Mouse (Mus musculus) cerebellum, adult (tissue): ENCODE measurements around the gene Stk38.
"Not testable (repeated sequence)": the region's sequence is repeated elsewhere in the genome, so short reads cannot be mapped to it uniquely, and the experiment has no call there.

Experiments used
- ATAC-seq: cut with Nextera tagmentation; 2 replicates; pipeline ENCODE4 v1.9.2; 2017; ENCODE audit warnings: mild to moderate bottlenecking, moderate library complexity, mixed read lengths; ENCODE audit not compliant: insufficient number of reproducible peaks, low FRiP score, low TSS enrichment

Gene Stk38

GRCm38 (mm10) chr17:29015638-29016037 is 7.8 kb upstream of the Stk38 start:
- no peak for ATAC-seq

GRCm38 (mm10) chr17:29014235-29014634 is 6.4 kb upstream of the Stk38 start:
- ATAC-seq = no peak

- ATAC-seq = no peak
These were observed 1.4 kb upstream of the Stk38 start for GRCm38 (mm10) chr17:29009181-29009580.

- no peak for ATAC-seq
These were observed 493 bp upstream of the Stk38 start for GRCm38 (mm10) chr17:29008326-29008650.

- no peak; the same call in none of the 2 replicates for ATAC-seq
These were observed 553 bp downstream of the Stk38 start for GRCm38 (mm10) chr17:29007243-29007640.

- no peak for ATAC-seq
These were observed 983 bp downstream of the Stk38 start for GRCm38 (mm10) chr17:29006812-29007211.

- no peak for ATAC-seq
These were observed 2.8 kb downstream of the Stk38 start for GRCm38 (mm10) chr17:29005002-29005401.

- ATAC-seq = no peak
These were observed 4.1 kb downstream of the Stk38 start for GRCm38 (mm10) chr17:29003740-29004139.

- ATAC-seq = no peak
These were observed 7.3 kb downstream of the Stk38 start for GRCm38 (mm10) chr17:29000465-29000864.

- ATAC-seq = no peak
These were observed 13.2 kb downstream of the Stk38 start for GRCm38 (mm10) chr17:28994615-28995014.

- not testable (repeated sequence) for ATAC-seq
These were observed 14.8 kb downstream of the Stk38 start for GRCm38 (mm10) chr17:28993004-28993403.

GRCm38 (mm10) chr17:28992105-28992504 is 15.7 kb downstream of the Stk38 start:
- ATAC-seq = no peak

GRCm38 (mm10) chr17:28991286-28991685 is 16.5 kb downstream of the Stk38 start:
- ATAC-seq = no peak

- ATAC-seq = no peak
These were observed 17.7 kb downstream of the Stk38 start for GRCm38 (mm10) chr17:28990060-28990459.

- no peak for ATAC-seq
These were observed 18.8 kb downstream of the Stk38 start for GRCm38 (mm10) chr17:28988996-28989395.

GRCm38 (mm10) chr17:28988291-28988690 is 19.5 kb downstream of the Stk38 start:
- ATAC-seq = no peak

GRCm38 (mm10) chr17:28987713-28988112 is 20.1 kb downstream of the Stk38 start:
- ATAC-seq = no peak

- no peak for ATAC-seq
These were observed 21.0 kb downstream of the Stk38 start for GRCm38 (mm10) chr17:28986833-28987232.

- ATAC-seq = no peak
These were observed 22.9 kb downstream of the Stk38 start for GRCm38 (mm10) chr17:28984724-28985420.

GRCm38 (mm10) chr17:28982591-28982990 is 25.2 kb downstream of the Stk38 start:
- no peak for ATAC-seq

GRCm38 (mm10) chr17:28981081-28981480 is 26.7 kb downstream of the Stk38 start:
- ATAC-seq = no peak

GRCm38 (mm10) chr17:28979091-28979490 is 28.7 kb downstream of the Stk38 start:
- ATAC-seq = no peak

- no peak for ATAC-seq
These were observed 37.7 kb downstream of the Stk38 start for GRCm38 (mm10) chr17:28970122-28970521.
